Mouse (Mus musculus) stomach, postnatal 0 days (tissue): ENCODE measurements at regions not wholly inside any gene's neighbourhood (a gene's known extent, or its start where the extent isn't known, plus 50 kb on each side); places are given as distances from the start of the nearest gene placed in this dataset.

Experiments used
- CTCF ChIP-seq: IDR thresholded peaks from 2 replicates; pipeline ENCODE4 v1.5.1; 2016; ENCODE audit warnings: antibody characterized with exemption, low read depth, mild to moderate bottlenecking, moderate library complexity
- EP300 ChIP-seq: optimal IDR thresholded peaks from 2 replicates; pipeline ENCODE3; 2016; ENCODE audit warnings: antibody characterized with exemption

- TF ChIP-seq EP300 (no peak), CTCF (no peak)
These were observed 129.8 kb downstream of the Cd24a start for GRCm38 (mm10) chr10:43707821-43708373.
